Mouse (Mus musculus): ENCODE measurements at regions not wholly inside any gene's neighbourhood (a gene's known extent, or its start where the extent isn't known, plus 50 kb on each side); places are given as distances from the start of the nearest gene placed in this dataset.
"Not testable (repeated sequence)": the region's sequence is repeated elsewhere in the genome, so short reads cannot be mapped to it uniquely, and the experiment has no call there.

DNA sequence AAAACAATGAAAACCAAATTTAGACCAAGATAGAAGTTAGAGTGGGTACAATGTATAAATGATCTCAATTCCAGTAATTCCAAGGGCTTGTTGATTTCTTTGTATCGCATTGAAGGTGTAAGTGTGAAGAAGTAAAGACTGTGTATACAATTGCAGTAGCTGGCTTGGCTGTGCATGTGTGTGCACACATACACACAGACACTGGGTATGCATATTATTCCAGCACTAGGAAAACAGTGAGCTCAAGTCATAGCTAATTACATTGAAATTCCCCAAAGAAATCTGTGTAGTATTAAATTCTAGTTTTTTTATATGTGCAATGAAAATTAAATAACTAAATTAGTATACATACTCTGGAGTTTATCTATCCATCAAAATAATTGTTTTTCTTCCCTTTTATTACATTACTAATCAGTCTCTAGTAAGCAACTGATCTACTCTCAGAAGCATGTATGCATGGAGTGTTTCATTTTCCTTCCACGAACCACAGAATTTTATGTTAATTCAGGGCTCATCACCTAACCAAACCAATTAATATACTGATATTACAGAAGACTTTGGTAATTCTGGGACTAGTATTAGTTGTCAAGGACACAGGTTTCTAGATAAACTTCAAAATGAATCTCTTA lies 56.5 kb downstream of the Gm8797 start:
- DNase-seq, result no peak

DNA sequence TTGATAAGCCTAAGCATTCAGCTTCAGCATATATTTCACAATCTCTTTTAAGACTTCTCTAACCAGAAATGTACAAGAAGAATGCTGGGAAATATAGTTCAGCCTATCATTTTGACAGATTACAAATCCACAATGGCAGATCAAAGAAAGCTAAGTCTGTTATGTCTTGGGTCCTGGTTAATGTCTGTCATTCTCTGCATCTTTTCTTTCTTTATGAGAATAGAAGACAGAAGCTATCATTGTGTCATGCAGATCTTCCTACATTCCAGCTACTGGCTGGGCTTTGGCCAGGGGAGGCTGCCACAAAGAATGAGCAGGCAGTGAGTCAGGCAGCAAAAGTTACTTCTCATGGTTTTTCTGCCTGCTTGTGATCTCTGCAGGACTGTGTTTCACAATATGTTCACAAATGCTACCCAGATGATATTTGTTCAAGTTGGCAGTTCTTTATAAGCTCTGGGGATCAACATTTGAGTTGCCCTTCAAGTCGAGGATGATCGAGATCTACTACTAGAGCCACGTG lies 60.5 kb downstream of the Gm8797 start:
- DNase-seq, result no peak

DNA sequence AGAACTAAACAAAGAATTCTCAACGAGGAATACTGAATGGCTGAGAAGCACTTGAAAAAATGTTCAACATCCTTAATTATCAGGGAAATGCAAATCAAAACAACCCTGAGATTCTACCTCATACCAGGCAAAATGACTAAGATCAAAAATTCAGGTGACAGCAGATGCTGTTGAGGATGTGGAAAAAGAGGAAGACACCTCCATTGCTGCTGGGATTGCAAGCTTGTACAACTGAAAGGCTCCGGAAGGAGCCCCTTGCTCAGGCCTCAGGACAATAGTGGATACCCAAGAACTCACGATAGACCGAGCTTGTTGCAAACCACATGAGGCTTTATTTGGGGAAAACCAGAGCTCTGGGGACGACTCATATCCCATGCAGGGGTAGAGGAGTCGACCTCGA lies 69.6 kb downstream of the Gm8797 start:
- not testable (repeated sequence) for DNase-seq

DNA sequence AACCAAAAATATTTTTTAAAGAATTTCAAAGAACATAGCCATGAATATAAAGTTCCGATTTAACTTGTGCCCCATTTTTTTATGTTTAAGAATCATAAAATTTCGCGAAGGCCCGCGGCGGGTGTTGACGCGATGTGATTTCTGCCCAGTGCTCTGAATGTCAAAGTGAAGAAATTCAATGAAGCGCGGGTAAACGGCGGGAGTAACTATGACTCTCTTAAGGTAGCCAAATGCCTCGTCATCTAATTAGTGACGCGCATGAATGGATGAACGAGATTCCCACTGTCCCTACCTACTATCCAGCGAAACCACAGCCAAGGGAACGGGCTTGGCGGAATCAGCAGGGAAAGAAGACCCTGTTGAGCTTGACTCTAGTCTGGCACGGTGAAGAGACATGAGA lies 109.6 kb downstream of the Gm8797 start:
- peak; percentile 100 for DNase-seq

DNA sequence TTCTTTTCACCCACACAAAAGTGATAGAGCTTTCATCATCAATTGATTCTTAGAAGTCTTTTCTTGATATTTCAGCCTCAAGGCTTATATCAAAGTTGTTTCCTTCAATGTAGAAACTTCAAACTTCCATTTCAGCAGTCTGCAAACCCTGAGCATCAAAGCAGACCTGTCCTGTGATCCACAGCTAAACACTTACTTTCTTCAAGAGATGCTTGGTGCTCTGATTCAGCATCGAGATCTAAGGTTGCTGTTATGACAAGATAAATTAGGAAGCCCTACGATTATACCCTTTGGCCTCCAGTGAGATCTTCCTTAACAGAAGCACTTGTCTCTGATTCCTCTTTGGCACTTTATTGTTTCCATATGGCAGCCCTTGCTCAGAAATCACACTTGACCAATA lies 119.8 kb downstream of the Gm8797 start:
- DNase-seq, result no peak

DNA sequence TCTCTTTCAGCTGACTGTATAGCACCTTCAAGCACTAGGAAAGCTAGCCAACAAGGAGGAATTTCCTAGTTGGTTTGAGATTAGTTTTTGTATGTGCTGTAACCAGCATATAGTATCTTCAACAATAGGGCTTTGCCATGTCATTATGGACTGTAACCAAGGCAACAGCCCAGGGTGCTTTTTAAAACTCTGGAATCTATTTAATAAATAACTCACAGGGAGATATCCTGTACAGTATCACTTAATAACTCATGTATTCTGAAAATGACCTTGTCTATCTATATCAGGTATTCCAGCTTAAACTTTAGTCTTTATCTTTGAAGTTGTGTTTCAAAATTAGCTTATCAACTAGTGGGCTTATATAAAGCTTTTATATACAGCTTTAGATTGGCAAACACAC lies 128.5 kb downstream of the Gm8797 start:
- no peak for DNase-seq

DNA sequence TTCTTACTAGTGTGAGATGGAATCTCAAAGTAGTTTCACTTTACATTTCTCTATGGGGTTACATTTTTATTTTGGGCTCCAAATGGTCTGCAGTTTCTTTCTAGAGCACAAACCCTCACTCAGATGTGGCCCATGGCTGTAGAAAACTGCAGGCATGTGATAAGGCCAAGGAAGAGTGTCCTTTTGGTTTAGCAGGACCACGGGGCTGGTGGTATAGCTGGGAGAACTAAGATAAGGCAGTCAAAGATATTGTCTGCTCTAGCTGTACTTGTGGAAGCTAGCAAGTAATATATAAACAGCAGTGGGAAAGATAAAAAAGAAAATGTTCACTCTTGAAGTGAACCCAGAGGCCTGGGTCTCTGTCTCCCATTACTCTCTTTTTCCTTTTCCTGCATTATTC lies 166.9 kb downstream of the Gm8797 start:
- DNase-seq, result no peak

DNA sequence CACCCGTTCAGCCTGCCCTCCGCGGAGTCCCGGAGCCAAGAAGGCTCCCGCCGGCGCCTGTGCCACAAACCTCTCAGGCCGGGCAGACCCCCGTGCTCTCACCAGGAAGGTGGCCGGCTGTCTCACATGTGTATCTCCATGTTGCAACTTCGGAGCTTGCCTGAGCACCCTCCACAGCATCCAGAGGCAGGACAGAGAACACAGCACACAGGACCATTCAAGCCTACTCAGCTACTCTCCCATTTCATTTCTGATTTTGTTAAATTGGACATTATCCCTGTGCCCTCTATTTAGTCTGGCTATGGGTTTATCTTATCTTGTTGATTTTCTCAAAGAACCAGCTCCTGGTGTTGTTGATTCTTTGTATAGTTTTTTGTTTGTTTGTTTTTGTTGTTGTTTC lies 199.6 kb downstream of the Gm8797 start:
- not testable (repeated sequence) for DNase-seq

DNA sequence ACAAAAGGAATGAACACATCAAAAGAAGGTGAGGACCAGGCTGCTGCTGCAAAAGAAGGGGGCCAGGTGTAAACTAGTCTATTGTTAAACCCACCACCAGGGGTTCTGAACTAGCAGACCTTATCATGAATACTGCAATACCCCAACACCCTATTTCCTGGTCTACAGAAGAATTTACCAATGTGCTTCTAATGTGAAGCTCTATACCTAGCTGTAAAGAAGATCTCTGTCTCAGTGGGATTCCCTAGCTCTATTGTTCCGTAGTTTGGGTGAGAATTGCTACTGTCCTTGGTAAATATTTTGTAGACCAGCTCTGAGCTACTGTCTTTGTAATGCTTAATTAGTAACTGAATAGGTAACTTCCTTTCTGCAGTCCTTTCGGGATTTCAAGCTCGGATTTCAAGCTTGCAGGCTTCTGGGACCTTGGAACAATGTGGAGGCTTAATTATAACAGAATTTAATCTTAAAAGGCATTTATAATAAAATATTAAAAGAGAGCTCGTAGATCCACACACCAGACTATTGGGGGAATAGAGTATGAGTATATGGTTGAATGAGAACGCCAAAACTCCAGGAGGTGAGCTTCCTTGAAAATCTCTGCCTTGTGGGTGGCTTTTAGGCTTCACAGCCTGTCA lies 238.5 kb downstream of the Gm8797 start:
- DNase-seq, result not testable (repeated sequence)

DNA sequence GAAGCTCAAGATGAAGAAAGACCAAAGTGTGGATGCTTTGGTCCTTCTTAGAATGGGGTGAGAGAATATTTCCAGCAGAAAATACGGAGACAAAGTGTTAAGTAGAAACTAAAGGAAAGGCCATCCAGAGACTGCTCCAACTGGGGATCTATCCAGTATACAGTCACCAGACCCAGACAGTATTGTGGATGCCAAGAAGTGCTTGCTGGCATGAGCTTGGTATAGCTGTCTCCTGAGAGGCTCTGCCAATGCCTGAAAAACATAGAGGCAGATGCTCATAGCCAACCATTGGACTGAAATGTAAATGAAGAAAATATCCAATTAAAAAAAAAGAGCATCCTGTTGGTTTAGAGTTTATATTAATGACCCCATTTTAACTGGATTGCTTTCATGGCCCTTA lies 253.8 kb downstream of the Gm8797 start:
- no peak for DNase-seq

DNA sequence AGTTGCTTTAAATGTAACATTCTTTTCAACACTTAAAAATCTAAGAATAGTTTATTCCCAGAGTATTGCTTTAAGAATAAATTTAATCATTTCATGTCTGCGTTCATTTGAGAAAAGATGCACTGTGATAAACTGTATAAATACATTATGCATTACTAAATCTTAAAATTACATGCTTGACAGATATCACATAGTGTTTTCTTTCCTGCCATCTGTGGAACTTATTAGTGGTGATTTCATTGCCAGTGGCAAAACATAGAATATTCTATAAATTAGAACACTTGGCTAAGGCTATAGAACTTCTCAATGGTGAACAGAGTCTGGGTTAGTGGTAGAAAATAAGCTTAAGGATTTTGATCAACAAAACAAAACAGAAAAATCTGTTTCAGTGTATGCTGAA lies 268.1 kb downstream of the Gm8797 start:
- no peak for DNase-seq

DNA sequence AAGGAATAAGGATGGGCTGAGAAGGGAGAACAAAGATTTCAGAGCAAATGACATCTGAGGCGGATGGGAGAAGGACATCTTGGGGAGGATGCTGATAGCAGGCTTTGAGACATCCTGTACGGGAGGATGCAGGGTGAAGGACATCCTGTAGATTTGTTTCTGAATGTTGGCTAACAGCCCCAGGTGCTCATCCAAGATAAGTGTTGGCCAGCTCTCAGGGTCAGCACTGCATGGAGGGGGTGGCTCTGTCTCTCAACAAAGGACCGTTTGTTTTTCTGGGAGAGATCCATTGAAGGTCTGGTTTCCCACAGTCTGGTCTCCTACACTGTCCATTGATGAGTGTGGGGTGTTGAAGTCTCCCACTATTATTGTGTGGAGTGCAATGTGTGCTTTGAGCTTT lies 290.7 kb downstream of the Gm8797 start:
- DNase-seq, result not testable (repeated sequence)

DNA sequence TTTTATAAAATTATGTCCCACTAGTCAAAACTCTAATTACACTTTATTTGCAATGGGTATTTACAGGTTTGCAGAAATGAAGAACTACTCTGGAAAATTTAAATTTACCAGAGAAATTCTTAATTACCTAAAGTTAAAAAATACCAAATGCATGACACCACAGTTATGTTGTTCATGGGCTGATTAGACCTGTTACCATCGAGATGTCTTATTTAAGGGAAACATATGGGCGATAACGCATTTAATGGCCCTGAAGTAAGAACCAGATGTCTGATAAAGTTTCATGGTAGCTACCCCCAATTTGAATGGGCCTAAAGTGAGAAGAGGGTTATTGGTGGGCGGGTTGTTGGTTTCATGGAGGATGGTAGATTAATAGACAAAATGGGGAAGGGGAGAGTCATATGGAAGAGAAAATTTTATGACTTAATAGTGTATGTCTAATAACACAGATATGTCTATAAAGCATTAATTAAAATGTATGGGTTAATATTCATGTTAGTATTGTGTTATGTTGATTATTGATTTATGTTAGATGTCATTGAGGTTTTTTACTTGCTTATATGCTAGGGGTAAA lies 299.0 kb downstream of the Gm8797 start:
- DNase-seq, result no peak

DNA sequence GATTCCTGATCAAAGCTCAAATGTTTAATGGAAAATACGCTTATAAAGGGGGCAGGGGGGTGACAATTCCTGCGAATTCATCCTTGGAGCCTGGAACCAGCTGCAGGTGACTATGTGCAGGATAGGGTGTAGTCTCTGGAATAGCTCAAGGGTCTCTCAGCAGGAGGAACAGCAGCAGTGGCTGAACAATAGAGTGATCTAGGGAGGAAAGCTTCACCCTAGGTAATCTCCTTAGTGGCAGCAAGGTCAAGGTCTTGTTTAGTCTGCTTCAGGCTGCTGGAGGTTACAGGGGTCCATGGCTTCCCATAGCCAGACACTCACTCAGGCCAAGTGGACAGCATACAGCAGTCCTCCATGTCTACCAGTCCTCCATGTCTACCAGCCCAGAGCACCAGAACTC lies 301.3 kb downstream of the Gm8797 start:
- DNase-seq, result no peak

DNA sequence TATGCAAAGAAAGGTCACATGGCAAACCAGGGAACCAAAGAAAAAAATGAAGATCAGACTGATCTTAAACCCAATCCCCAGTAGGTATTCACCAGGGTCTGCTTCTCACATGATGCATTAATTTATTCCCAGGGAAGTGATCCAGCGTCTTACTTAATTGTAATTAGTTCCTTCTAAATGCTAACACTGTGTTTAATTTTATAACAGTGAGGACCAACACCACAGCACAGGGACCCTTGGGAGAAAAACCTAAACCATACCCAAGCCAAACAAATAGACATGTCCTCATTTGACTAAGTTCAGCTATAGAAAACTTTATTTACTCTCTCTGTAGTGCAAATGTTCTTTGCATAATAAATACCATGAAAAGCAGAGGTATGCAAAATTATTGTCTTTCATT lies 333.2 kb downstream of the Gm8797 start:
- DNase-seq, result no peak

DNA sequence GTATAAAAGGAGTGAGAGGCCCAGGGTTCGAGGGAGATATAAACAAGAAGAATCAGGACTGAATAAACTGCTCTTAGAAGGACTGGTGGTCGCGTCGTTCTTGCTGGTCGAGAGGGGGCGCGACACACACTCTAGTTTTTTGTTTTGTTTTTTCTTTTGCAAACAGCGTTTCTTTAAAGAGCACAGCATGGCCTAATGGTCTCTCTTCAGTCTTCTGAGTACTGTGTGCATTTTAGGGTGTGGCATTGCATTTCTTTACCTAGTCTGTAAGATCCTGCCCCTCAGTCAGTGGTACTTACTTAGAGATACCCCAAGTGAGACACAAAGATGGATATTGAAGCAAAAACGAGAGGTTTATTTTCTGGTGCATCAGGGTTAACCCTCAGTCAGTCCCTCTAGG lies 336.7 kb downstream of the Gm8797 start:
- DNase-seq, result no peak

DNA sequence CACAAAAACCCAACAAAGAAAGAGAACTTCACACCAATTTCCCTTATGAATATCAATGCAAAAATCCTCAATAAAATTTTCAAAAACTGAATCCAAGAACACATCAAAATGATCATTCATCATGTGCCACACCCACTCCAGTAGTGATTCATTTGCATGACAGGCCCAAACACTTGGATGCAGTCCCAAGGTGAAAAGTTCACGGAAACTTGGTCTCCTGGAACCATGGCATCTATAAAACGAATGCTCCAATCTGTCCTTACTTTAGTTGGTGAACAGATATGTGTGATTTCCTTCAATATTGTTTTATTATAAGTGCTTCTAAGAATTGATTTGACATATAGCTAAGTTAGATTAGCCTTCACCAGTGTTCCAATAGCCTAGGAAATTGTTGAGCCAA lies 343.3 kb downstream of the Gm8797 start:
- no peak for DNase-seq

DNA sequence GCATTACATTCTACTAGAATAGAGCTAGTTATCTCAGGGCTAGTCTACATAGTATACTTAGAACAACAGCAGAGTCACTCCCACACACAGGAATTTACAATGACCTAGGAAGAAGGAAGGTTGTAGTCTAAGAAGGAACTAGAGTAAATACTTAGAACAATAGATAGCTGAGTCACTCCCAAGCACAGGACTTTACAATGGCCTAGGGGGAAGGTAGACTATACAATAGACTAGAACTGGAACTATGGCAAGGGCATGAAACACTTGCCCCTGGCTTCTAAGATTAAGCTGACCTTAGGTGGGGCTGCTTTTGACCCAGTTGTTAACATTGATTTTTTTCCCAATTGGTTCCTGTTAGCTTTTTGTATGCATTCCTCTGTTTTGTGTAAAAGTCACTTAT lies 343.8 kb downstream of the Gm8797 start:
- not testable (repeated sequence) for DNase-seq

DNA sequence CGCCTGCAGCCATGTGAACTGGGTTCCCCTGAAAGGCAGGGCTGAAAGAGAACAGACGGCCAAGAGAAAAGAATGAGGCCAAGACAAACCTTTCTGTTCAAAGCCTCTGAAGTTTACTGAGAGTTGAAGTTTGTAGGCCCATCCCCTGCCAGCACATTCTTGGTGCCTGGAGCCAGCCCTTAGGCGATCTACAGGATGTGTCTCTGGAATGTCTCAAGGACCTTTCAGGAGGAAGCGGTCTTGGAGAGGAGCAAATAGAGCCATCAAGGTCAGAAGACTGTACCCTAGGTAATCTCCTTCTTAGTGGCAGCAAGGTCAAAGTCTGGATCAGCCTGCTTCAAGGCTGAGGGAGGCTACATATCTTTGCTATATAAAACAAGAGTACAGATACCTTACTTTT lies 350.3 kb downstream of the Gm8797 start:
- no peak for DNase-seq

DNA sequence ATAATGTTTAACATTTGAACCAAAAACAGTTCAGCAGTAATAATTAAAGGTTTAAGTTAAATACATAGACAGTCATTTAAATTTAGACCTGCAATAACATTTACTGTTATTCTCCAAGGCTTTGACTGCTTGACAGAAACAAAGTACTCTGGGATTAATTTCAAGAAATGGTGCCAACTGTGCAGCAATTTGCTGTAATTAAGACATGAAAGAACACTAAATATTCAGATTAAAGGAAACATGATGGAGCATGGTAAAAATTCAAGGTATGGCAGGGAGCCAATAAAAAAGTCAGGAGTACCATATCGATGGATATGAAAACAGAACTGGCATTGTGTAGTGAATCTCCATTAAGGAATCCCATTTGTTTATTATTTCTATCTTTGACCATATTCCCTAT lies 352.3 kb downstream of the Gm8797 start:
- DNase-seq, result no peak

DNA sequence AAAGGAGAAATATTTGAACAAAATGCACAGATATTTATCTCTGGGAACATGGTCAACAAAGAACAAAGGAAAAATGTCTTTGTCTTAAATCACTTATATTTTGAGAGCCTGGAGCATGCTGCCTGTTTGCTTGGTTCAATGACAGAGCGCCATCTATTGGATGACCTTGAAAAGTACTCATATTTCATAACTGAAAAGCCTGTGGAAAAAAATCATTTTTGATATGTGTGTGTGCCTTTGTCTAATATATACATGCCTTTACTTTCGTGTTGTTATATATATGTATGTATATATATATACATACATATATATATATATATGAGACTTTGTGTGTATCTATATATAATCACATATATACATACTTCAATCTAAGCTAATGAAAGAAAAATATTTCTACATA lies 356.1 kb downstream of the Gm8797 start:
- no peak for DNase-seq

DNA sequence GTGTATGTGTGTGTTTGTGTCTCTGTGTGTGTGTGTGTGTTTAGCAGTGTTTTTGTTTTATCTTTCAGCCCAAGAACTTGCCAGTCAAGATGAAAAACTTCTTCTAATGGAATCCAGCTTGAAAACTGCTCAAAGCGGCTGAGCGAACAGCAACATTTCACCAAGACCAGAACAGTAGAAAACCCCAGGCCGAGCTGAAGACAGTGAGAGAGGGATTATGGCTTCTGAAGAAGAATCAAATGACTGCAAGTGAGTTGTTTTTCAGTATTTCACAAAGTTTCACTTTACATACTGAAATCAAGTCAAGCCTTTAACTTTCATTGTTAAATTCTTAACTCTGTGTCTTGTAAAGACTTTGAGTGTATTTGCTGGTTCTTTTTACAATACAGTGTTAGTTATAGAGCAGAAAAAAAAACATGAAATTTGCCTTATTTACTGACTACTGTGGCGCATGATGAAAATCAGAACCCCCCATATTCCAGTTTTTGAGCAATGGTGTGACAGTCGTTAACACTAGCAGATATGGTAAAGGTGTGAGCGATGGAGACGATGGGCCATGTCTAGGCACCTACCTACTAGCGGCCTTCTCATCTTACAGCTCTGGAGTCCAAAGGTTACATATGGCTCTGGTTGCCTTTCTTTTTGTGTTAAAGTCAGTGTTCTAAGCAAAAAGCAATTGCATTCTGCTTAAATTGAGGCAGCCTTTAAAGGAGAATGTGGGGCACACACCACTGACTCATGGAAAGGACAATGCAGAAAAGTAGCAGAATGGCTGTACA lies 357.0 kb downstream of the Gm8797 start:
- DNase-seq, result no peak

DNA sequence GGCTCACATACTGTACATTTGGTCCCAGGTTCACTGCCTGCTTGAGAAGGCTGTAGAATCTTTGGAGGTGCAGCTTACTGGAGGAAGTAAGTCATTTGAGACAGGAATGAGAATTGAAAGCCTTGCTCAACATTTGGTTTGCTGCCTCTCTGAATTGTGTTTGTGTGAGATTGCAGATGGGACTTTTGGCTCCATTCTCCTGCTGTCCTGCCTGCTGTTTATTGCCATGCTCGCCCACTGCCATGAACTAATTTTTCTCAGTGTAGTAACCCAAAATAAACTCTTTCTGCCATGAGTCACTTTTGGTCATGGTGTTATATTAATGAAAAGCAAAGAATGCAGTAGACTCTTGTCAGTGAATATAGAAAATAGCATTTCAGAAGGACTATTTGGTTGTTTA lies 368.1 kb downstream of the Gm8797 start:
- no peak for DNase-seq

DNA sequence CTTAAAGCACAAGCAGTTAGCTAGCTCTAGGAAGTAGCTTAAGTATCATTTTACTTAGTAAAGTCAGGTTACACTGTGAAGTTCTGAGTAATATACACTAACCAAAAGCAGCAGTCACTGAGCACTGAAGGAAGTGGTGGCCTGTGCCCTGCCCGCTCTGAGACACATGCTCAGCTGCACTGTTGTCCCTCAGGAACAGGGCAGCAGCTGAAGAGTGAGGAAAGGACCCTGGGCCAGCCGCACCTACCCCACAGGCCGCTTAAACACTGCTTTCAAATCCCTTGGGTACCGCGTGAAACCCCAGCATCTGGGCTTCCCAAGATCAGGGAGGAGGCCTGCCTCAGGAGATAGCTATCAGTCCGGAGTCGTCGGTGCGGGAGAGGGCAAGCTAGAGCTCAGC lies 385.1 kb downstream of the Gm8797 start:
- DNase-seq, result not testable (repeated sequence)

Measured in kidney, adult 18-20 months (tissue).